Mouse (Mus musculus) spleen, postnatal 36 days (tissue): ENCODE data around the gene Tmem220.
"Not testable (repeated sequence)": the region's sequence is repeated elsewhere in the genome, so short reads cannot be mapped to it uniquely, and the experiment has no call there.

Experiments used
- DNase-seq, 2 experiments: peaks; one replicate each; pipeline ENCODE4 v3.0.0; 2022; ENCODE audit warnings: low spot score in 2 of 2, mixed read lengths in 1 of 2

Tmem220 gene

GRCm38 (mm10) chr11:67019711-67020475 is 5.1 kb upstream of the Tmem220 start:
- DNase-seq = no peak

- peak; percentile 21 to 33 for DNase-seq
These were observed 4.0 kb upstream of the Tmem220 start for GRCm38 (mm10) chr11:67020948-67021347.

- DNase-seq = no peak
These were observed 2.4 kb upstream of the Tmem220 start for GRCm38 (mm10) chr11:67022354-67023115.

GRCm38 (mm10) chr11:67023191-67023590 is 1.8 kb upstream of the Tmem220 start:
- DNase-seq = not testable (repeated sequence)

- DNase-seq = no peak
These were observed 1.1 kb upstream of the Tmem220 start for GRCm38 (mm10) chr11:67023802-67024340.

- DNase-seq = no peak
These were observed 6.1 kb downstream of the Tmem220 start for GRCm38 (mm10) chr11:67030904-67031602.

GRCm38 (mm10) chr11:67031603-67031915 is 6.6 kb downstream of the Tmem220 start:
- no peak for DNase-seq

- no peak for DNase-seq
These were observed 10.0 kb downstream of the Tmem220 start for GRCm38 (mm10) chr11:67034775-67035485.

GRCm38 (mm10) chr11:67036229-67036628 is 11.3 kb downstream of the Tmem220 start:
- no peak for DNase-seq

GRCm38 (mm10) chr11:67036892-67037291 is 11.9 kb downstream of the Tmem220 start:
- no peak for DNase-seq

- no peak for DNase-seq
These were observed 14.8 kb downstream of the Tmem220 start for GRCm38 (mm10) chr11:67039799-67040198.

GRCm38 (mm10) chr11:67040483-67040882 is 15.5 kb downstream of the Tmem220 start:
- no peak for DNase-seq

GRCm38 (mm10) chr11:67043007-67043406 is 18.1 kb downstream of the Tmem220 start:
- no peak for DNase-seq

- no peak for DNase-seq
These were observed 20.0 kb downstream of the Tmem220 start for GRCm38 (mm10) chr11:67044959-67045358.

GRCm38 (mm10) chr11:67047199-67047598 is 22.2 kb downstream of the Tmem220 start:
- DNase-seq = no peak

GRCm38 (mm10) chr11:67048496-67048895 is 23.5 kb downstream of the Tmem220 start:
- DNase-seq = no peak

GRCm38 (mm10) chr11:67049256-67049655 is 24.3 kb downstream of the Tmem220 start:
- no peak for DNase-seq

- no peak for DNase-seq
These were observed 26.8 kb downstream of the Tmem220 start for GRCm38 (mm10) chr11:67051676-67052320.

GRCm38 (mm10) chr11:67052321-67052952 is 27.5 kb downstream of the Tmem220 start, which contains the start of the genes Adprm and Sco1:
TSS of gene Adprm (minus strand) at chr11:67052594.
TSS of gene Sco1 (plus strand) at chr11:67052670.
- DNase-seq = peak; percentile 86 to 88

- no peak for DNase-seq
These were observed 29.9 kb downstream of the Tmem220 start for GRCm38 (mm10) chr11:67054754-67055365.
